Mouse (Mus musculus) embryonic fibroblast, embryonic 13.5 days (primary cell): ENCODE measurements around the gene Fstl3. TPM values are rescaled to one million over a fixed set of nuclear protein-coding genes. Genes with fewer than 3 reads are reported as not detected.

Experiments
- H3K27ac ChIP-seq: 2 replicates; pipeline ENCODE4 v1.5.1; 2012; ENCODE audit warnings: low read length, control low read depth, inconsistent platforms; ENCODE audit not compliant: insufficient read depth
- H3K4me1 ChIP-seq: 2 replicates; pipeline ENCODE4 v1.6.1; 2011; ENCODE audit warnings: low read length; ENCODE audit not compliant: control insufficient read depth, insufficient read depth
- H3K4me3 ChIP-seq: 2 replicates; pipeline ENCODE4 v1.5.1; 2011; ENCODE audit warnings: mild to moderate bottlenecking, control low read depth, low read length; ENCODE audit not compliant: insufficient read depth
- CTCF ChIP-seq: IDR thresholded peaks from 2 replicates; pipeline ENCODE4 v1.5.1; 2011; ENCODE audit warnings: mild to moderate bottlenecking, control low read depth, low read length, moderate library complexity, borderline replicate concordance; ENCODE audit not compliant: insufficient read depth
- POLR2A ChIP-seq: IDR thresholded peaks from 2 replicates; pipeline ENCODE4 v1.6.1; 2011; ENCODE audit warnings: low read depth, mild to moderate bottlenecking, control low read depth, low read length, moderate library complexity
- polyA plus RNA-seq: library from polyadenylated mRNA; stranded (reverse); fragments of >200 nt; gene quantifications from 2 replicates; pipeline ENCODE4 v1.2.4, GENCODE M21; 2011; ENCODE audit warnings: low read depth; ENCODE audit not compliant: missing spikeins, insufficient read length

Gene Fstl3
- polyA plus RNA-seq, 1 experiment: 21.9 TPM

DNA sequence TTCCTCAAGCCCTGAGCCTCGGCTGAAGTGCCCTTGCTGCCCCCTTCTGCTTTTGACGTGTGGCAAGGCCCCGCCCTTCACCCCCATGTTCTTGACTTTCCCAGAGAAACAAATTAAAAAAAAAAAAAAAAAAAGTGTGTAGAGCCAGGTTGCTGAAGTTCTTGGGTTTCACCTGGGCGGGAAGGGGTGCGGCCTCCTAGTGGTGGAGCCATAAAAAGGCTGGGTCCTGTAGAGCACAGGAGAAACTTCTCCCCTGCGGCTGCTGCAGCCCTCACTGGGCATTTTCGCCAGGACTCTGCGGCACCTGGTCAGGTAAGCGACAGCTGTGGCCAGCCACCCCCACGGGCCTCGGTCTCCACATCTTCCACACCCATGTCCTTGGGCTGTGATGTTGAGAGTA lies 43.7 kb downstream of the Fstl3 start, which contains the start of gene Misp:
Misp (plus strand) TSS at position 208 of the 400 bp plus-strand sequence.
- no peak for TF ChIP-seq CTCF
- no peak for TF ChIP-seq POLR2A
- no peak within 1 kb of the TSS for H3K4me3 ChIP-seq
- no peaks in the 10 kb centered on the region for H3K4me1 ChIP-seq
- no peak within 1 kb of the TSS for H3K27ac ChIP-seq

DNA sequence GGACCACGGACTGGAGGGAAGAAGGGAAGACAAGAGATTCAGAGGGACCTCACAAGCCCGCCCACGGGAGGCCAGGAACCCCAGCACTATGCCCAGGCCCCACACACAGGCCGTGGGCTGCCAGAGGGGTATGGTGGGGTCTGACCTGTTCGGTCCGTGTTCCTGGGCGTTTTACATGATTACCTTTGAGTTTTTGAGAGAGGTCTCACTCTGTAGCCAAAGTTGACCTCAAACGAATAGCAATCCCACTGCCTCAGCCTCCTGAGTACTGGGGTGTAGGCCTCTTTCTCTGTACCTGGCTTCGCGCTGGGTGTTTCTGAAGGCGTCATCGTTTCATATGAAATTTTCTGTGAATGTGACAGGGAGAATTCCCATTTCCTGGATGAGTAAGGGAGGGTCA lies 44.7 kb downstream of the Fstl3 start:
- H3K4me1 ChIP-seq: no peaks in the 10 kb centered on the region
- no peak overlapping the region for H3K4me3 ChIP-seq
- no peak overlapping the region for H3K27ac ChIP-seq
- no peak for TF ChIP-seq POLR2A
- no peak for TF ChIP-seq CTCF

DNA sequence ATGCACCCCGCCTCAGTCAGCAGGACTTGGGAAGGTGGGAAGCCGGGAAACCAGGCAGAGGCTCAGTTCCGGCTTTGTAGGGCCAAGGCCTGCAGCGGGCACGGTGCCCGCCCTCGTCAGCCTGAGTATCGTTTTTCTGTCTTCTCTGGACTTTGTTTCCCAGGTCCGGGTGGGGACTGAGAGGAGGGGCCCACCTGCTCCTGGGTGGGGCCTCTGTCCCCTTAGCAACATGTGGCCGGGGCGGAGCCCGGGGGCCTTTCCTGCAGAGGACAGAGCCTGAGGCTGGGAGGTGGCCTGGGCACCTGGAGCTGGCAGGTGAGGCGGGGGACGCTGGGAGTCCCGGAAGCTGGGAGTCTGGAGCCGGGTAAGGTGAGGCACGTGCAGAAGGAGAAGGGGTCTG lies 45.3 kb downstream of the Fstl3 start:
- no peaks in the 10 kb centered on the region for H3K4me1 ChIP-seq
- TF ChIP-seq CTCF: no peak
- no peak for TF ChIP-seq POLR2A
- H3K4me3 ChIP-seq: no peak overlapping the region
- H3K27ac ChIP-seq: no peak overlapping the region

DNA sequence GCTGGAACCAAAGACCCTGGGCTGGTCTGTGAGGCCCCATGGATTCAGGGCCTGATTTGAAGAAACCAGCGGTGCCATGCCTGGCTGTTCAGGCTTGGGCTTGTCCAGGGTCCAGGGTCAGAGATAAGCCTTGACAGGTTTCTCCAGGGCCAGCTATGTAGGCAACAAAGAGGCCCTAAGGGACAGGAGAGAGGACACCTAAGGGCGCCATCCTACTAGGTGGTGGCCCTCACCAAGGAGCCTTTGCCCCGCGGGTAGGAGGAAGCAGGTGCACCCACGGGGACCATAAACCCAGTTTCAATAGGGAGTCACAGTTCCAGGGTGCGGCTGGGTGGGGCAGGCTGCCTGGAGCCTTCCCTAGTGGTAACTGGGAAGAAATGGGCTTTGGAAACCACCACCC lies 45.9 kb downstream of the Fstl3 start:
- no peaks in the 10 kb centered on the region for H3K4me1 ChIP-seq
- no peak overlapping the region for H3K4me3 ChIP-seq
- TF ChIP-seq POLR2A (no peak), CTCF (no peak)
- no peak overlapping the region for H3K27ac ChIP-seq

DNA sequence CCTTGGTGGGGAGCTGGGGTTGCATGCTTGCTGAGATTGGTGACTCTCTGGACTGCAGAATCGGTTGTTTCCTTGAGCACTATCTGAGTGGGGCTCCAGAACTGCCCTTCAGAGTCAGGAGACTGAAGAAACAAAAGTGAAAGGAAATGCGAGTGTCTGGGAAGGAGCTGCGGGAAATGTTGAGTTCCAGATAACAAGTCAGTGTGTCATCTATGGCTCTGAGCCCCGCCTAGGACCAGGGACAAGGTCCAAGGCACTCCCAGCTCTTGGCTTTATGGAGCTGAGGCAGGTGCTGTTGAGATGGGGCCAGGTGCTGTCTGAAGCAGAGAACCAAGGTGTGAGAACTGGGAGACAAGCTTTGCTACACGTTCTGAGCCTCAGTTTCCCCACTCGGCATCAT lies 47.3 kb downstream of the Fstl3 start:
- H3K4me3 ChIP-seq: no peak overlapping the region

DNA sequence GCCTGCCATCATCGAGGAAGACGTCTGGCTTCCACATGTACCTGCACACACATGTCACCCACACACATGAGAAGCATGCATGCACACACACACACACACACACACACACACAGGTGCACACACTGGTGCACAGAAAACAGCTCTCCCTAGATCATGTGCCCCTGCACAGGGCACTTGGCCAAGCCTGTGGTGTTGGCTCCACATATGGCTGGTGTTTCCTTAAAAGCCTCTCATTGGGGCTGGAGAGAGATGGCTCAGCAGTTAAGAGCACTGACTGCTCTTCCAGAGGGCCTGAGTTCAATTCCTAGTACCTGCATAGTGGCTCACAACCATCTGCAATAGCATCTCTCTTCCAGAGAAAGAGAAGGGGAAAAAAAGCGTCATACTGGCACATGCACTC lies 54.5 kb downstream of the Fstl3 start:
- Histone ChIP-seq H3K27ac (no peak overlapping the region), H3K4me1 (no peaks in the 10 kb centered on the region), H3K4me3 (no peak overlapping the region)
- no peak for TF ChIP-seq CTCF
- no peak for TF ChIP-seq POLR2A

More for the DNA sequence above, 47.3 kb downstream of the Fstl3 start:
- Histone ChIP-seq H3K4me1 (no peaks in the 10 kb centered on the region), H3K27ac (peak overlapping the region; percentile 61)
- no peak for TF ChIP-seq CTCF
- no peak for TF ChIP-seq POLR2A

Other genes with a start within 250 kb of the Fstl3 start
- 23.5 and 39.4 TPM in 2 replicates for gene Plpp2, start 243.5 kb upstream of the Fstl3 start, polyA plus RNA-seq
- gene Mier2, start 222.1 kb upstream of the Fstl3 start, polyA plus RNA-seq: 24.7 and 33.6 TPM in 2 replicates
- gene Theg, start 189.9 kb upstream of the Fstl3 start, polyA plus RNA-seq: not detected in 2 replicates
- 0.19 TPM in 1 of 2 replicates, not detected in the other for gene C2cd4c, start 163.2 kb upstream of the Fstl3 start, polyA plus RNA-seq
- 15.0 and 18.7 TPM in 2 replicates for gene Shc2, start 139.4 kb upstream of the Fstl3 start, polyA plus RNA-seq
- gene Odf3l2, start 131.5 kb upstream of the Fstl3 start, polyA plus RNA-seq: not detected in 2 replicates
- gene Madcam1, start 112.7 kb upstream of the Fstl3 start, polyA plus RNA-seq: not detected in 2 replicates
- 15.5 and 16.0 TPM in 2 replicates for gene Tpgs1, start 107.9 kb upstream of the Fstl3 start, polyA plus RNA-seq
- 117 and 149 TPM in 2 replicates for gene Cdc34, start 95.1 kb upstream of the Fstl3 start, polyA plus RNA-seq
- gene Gzmm, start 88.3 kb upstream of the Fstl3 start, polyA plus RNA-seq: 0.65 TPM in 1 of 2 replicates, not detected in the other
- gene Bsg, start 72.8 kb upstream of the Fstl3 start, polyA plus RNA-seq: 766 and 774 TPM in 2 replicates
- gene Hcn2, start 60.6 kb upstream of the Fstl3 start, polyA plus RNA-seq: 0.91 and 1.9 TPM in 2 replicates
- 14.9 TPM in 2 replicates for gene Polrmt, start 30.7 kb upstream of the Fstl3 start, polyA plus RNA-seq
- gene Fgf22, start 22.2 kb upstream of the Fstl3 start, polyA plus RNA-seq: 0.23 TPM in 1 of 2 replicates, not detected in the other
- gene Rnf126, start 10.3 kb upstream of the Fstl3 start, polyA plus RNA-seq: 38.4 and 39.5 TPM in 2 replicates
- gene Prss57, start 13.7 kb downstream of the Fstl3 start, polyA plus RNA-seq: not detected in 2 replicates
- gene Palm, start 16.3 kb downstream of the Fstl3 start, polyA plus RNA-seq: 45.2 and 54.0 TPM in 2 replicates
- not detected in 2 replicates for gene Misp, start 43.7 kb downstream of the Fstl3 start, polyA plus RNA-seq
- gene Ptbp1, start 77.2 kb downstream of the Fstl3 start, polyA plus RNA-seq: 351 and 422 TPM in 2 replicates
- not detected in 2 replicates for gene Prtn3, start 97.2 kb downstream of the Fstl3 start, polyA plus RNA-seq
- gene Plppr3, start 97.4 kb downstream of the Fstl3 start, polyA plus RNA-seq: 3.1 and 4.9 TPM in 2 replicates
- gene Elane, start 109.0 kb downstream of the Fstl3 start, polyA plus RNA-seq: not detected in 2 replicates
- not detected in 2 replicates for gene Cfd, start 113.6 kb downstream of the Fstl3 start, polyA plus RNA-seq
- gene Med16, start 131.7 kb downstream of the Fstl3 start, polyA plus RNA-seq: 15.2 and 16.1 TPM in 2 replicates
- not detected in 2 replicates for gene Gm26602, start 133.6 kb downstream of the Fstl3 start, polyA plus RNA-seq
- gene Kiss1r, start 139.7 kb downstream of the Fstl3 start, polyA plus RNA-seq: 0.44 TPM in 1 of 2 replicates, not detected in the other
- 66.3 and 86.3 TPM in 2 replicates for gene R3hdm4, start 143.9 kb downstream of the Fstl3 start, polyA plus RNA-seq
- 5.2 and 6.0 TPM in 2 replicates for gene Arid3a, start 149.8 kb downstream of the Fstl3 start, polyA plus RNA-seq
- gene Wdr18, start 182.9 kb downstream of the Fstl3 start, polyA plus RNA-seq: 29.2 and 29.3 TPM in 2 replicates
- 0.15 and 0.16 TPM in 2 replicates for gene Grin3b, start 193.4 kb downstream of the Fstl3 start, polyA plus RNA-seq
- gene Tmem259, start 207.1 kb downstream of the Fstl3 start, polyA plus RNA-seq: 73.4 and 78.1 TPM in 2 replicates
- gene Cnn2, start 211.3 kb downstream of the Fstl3 start, polyA plus RNA-seq: 642 and 721 TPM in 2 replicates
- 3.5 and 4.0 TPM in 2 replicates for gene Abca7, start 219.2 kb downstream of the Fstl3 start, polyA plus RNA-seq
- 1.7 and 3.1 TPM in 2 replicates for gene Arhgap45, start 239.4 kb downstream of the Fstl3 start, polyA plus RNA-seq